Mouse (Mus musculus): Measurements from ENCODE around the gene Dab1. TPM values are rescaled to one million over a fixed set of nuclear protein-coding genes. Genes with fewer than 3 reads are reported as not detected.

Gene Dab1
- total and polyA plus RNA-seq, 3 experiments, result not detected

DNA sequence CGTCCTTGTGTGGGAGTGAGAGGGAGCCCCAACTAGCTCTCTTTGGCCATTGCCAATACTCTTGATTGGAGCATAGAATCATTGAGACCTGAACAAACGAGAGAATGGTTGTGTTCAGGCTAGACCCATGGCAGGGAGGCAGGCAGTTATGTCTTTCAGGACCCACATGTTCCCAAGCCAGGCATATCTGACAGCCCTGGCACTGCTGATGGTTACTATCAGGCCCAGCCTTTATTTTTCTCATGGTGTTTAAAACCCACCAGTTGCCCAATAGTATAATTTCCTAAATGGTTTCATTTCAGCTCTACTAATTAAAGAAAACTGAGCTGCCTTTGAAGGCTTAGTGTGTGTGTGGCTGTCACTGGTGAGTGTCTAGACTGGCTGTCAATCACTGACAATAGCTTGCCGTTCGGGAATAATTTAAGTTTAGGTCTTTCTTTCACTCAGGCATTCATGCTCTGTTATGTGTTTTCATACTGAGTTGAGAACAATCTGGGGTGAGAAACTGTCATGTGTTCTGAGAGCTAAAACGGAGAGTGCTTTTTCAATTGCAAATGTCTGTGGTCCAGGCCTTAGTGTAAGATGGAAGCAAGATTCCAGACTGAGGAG is 17.1 kb downstream of the Dab1 start:
- DNase-seq (ENCODE audit: low read depth, low spot score), result no peak
- Histone ChIP-seq H3K4me1 (ENCODE audit: control insufficient read depth in 1 of 2, insufficient read depth in 2 of 2, low read length in 2 of 2) (no peaks in the 10 kb centered on the region), H3K36me3 (ENCODE audit: control insufficient read depth in 1 of 2, insufficient read depth in 2 of 2, low read length in 2 of 2) (no peaks in the 10 kb centered on the region), H3K9me3 (replicated peaks; ENCODE audit: insufficient read depth, low read length) (no peaks in the 10 kb centered on the region), H3K27me3 (ENCODE audit: control insufficient read depth in 1 of 2, insufficient read depth in 2 of 2, low read length in 2 of 2) (no peaks in the 10 kb centered on the region), H3K9ac (ENCODE audit: control insufficient read depth, low read depth, low read length, poor library complexity, severe bottlenecking) (no peak overlapping the region), H3K27ac (ENCODE audit: control insufficient read depth, low read depth, low read length) (no peak overlapping the region), H3K4me3 (ENCODE audit: control insufficient read depth in 1 of 2, insufficient read depth in 1 of 2, low read depth in 2 of 2, low read length in 2 of 2) (no peak overlapping the region), H3K79me2 (ENCODE audit: control insufficient read depth, insufficient read depth, low read length, poor library complexity) (no peaks in the 10 kb centered on the region)
- TF ChIP-seq MAX (IDR thresholded peaks at IDR 0.05; ENCODE audit: low read length) (no peak), HCFC1 (IDR thresholded peaks at IDR 0.05; ENCODE audit: low read depth, low read length) (no peak)

GRCm38 (mm10) chr4:103648209-103648896 is 29.2 kb downstream of the Dab1 start:
- H3K4me3 ChIP-seq (ENCODE audit: control insufficient read depth in 1 of 2, insufficient read depth in 1 of 2, low read depth in 2 of 2, low read length in 2 of 2), result no peak overlapping the region

DNA sequence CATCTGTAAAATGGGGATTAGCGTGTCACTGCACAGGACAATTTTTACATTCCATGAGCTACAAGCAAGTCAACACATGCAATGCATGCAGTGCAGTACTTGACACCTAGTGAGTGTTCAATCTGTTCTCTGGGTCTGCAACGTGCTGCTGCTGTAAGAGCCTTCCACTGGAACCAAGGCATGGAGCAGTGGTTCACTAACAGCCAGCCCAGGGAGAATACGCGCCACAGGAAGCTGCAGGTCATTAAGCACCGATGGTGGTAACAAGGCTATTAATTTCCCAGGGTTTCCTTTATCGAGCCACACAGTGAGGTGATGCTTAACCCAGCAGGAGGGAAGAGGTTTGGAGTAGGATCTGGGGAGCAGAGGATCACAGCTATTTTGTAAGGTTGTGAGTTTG is 36.6 kb downstream of the Dab1 start:
- H3K27ac ChIP-seq (ENCODE audit: control insufficient read depth, low read depth, low read length), result no peak overlapping the region
- H3K36me3 ChIP-seq (ENCODE audit: control insufficient read depth in 1 of 2, insufficient read depth in 2 of 2, low read length in 2 of 2), result no peaks in the 10 kb centered on the region
- no peak for DNase-seq (ENCODE audit: low read depth, low spot score)
- no peak overlapping the region for H3K4me3 ChIP-seq (ENCODE audit: control insufficient read depth in 1 of 2, insufficient read depth in 1 of 2, low read depth in 2 of 2, low read length in 2 of 2)
- H3K4me1 ChIP-seq (ENCODE audit: control insufficient read depth in 1 of 2, insufficient read depth in 2 of 2, low read length in 2 of 2), result no peaks in the 10 kb centered on the region
- H3K9me3 ChIP-seq (replicated peaks; ENCODE audit: insufficient read depth, low read length), result no peaks in the 10 kb centered on the region
- no peak for TF ChIP-seq UBTF (IDR thresholded peaks at IDR 0.05; ENCODE audit: borderline replicate concordance, insufficient read depth, low read depth, low read length)
- TF ChIP-seq SMC3 (IDR thresholded peaks at IDR 0.05; ENCODE audit: low read depth, low read length), result no peak
- no peak for TF ChIP-seq KAT2A (conservative IDR thresholded peaks at IDR 0.05; ENCODE audit: low read depth, low read length)
- TF ChIP-seq ELF1 (IDR thresholded peaks at IDR 0.05; ENCODE audit: low read depth, low read length), result no peak
- TF ChIP-seq E2F4 (IDR thresholded peaks at IDR 0.05; ENCODE audit: borderline replicate concordance, low read depth, low read length), result no peak
- TF ChIP-seq TBP (IDR thresholded peaks at IDR 0.05; ENCODE audit: low read depth, low read length), result no peak
- no peaks in the 10 kb centered on the region for H3K27me3 ChIP-seq (ENCODE audit: control insufficient read depth in 1 of 2, insufficient read depth in 2 of 2, low read length in 2 of 2)
- H3K79me2 ChIP-seq (ENCODE audit: control insufficient read depth, insufficient read depth, low read length, poor library complexity), result no peaks in the 10 kb centered on the region
- H3K9ac ChIP-seq (ENCODE audit: control insufficient read depth, low read depth, low read length, poor library complexity, severe bottlenecking), result no peak overlapping the region

More at GRCm38 (mm10) chr4:103648209-103648896, 29.2 kb downstream of the Dab1 start:
- Histone ChIP-seq H3K36me3 (ENCODE audit: control insufficient read depth in 1 of 2, insufficient read depth in 2 of 2, low read length in 2 of 2) (no peaks in the 10 kb centered on the region), H3K9me3 (replicated peaks; ENCODE audit: insufficient read depth, low read length) (no peaks in the 10 kb centered on the region), H3K27ac (ENCODE audit: control insufficient read depth, low read depth, low read length) (no peak overlapping the region), H3K79me2 (ENCODE audit: control insufficient read depth, insufficient read depth, low read length, poor library complexity) (no peaks in the 10 kb centered on the region), H3K27me3 (ENCODE audit: control insufficient read depth in 1 of 2, insufficient read depth in 2 of 2, low read length in 2 of 2) (no peaks in the 10 kb centered on the region), H3K4me1 (ENCODE audit: control insufficient read depth in 1 of 2, insufficient read depth in 2 of 2, low read length in 2 of 2) (no peaks in the 10 kb centered on the region), H3K9ac (ENCODE audit: control insufficient read depth, low read depth, low read length, poor library complexity, severe bottlenecking) (no peak overlapping the region)
- no peak for DNase-seq (ENCODE audit: low read depth, low spot score)
- TF ChIP-seq BHLHE40 (IDR thresholded peaks at IDR 0.05; ENCODE audit: borderline replicate concordance, low read depth, low read length), result no peak
- TF ChIP-seq POLR2A (IDR thresholded peaks at IDR 0.05; ENCODE audit: control insufficient read depth in 1 of 2, insufficient read depth in 1 of 2, low read depth in 1 of 2, low read length in 2 of 2, poor library complexity in 1 of 2), result no peak
- TF ChIP-seq ZNF384 (IDR thresholded peaks at IDR 0.05; ENCODE audit: low read depth, low read length), result no peak
- no peak for TF ChIP-seq MAZ (IDR thresholded peaks at IDR 0.05; ENCODE audit: low read depth, low read length)
- TF ChIP-seq MYB (IDR thresholded peaks at IDR 0.05; ENCODE audit: low read depth, low read length), result no peak
- no peak for TF ChIP-seq SMC3 (IDR thresholded peaks at IDR 0.05; ENCODE audit: low read depth, low read length)
- TF ChIP-seq USF2 (IDR thresholded peaks at IDR 0.05; ENCODE audit: borderline replicate concordance in 1 of 2, insufficient read depth in 1 of 2, low read depth in 1 of 2, low read length in 2 of 2), result no peak
- TF ChIP-seq MEF2A (IDR thresholded peaks at IDR 0.05; ENCODE audit: extremely low read depth, insufficient replicate concordance, low read depth, low read length, poor library complexity, severe bottlenecking), result no peak
- TF ChIP-seq TBP (IDR thresholded peaks at IDR 0.05; ENCODE audit: low read depth, low read length), result no peak

Data from MEL (cell line).